Mouse (Mus musculus): Measurements from ENCODE around the gene Josd1.

- TF ChIP-seq MAX (IDR thresholded peaks at IDR 0.05; ENCODE audit: low read length) (no peak), CHD1 (IDR thresholded peaks at IDR 0.05; ENCODE audit: low read depth, low read length) (no peak; the same call in 1 of the 2 replicates), CTCF (conservative IDR thresholded peaks at IDR 0.05 in 1 of 2, IDR thresholded peaks at IDR 0.05 in 1 of 2; ENCODE audit: low read depth in 2 of 2, low read length in 2 of 2) (no peak)
These were observed 544 bp downstream of the Josd1 start for GRCm38 (mm10) chr15:79687175-79687574.

All from CH12.LX (cell line).